Mouse (Mus musculus) spleen, adult 2 months (tissue): ENCODE measurements around the gene Rhpn2.

Experiments
- CTCF ChIP-seq: fragments of 200-500 bp; IDR thresholded peaks from 2 replicates; pipeline ENCODE4 v1.5.1; 2011; ENCODE audit warnings: mild to moderate bottlenecking, inconsistent platforms; ENCODE audit not compliant: insufficient read depth, insufficient read length, insufficient replicate concordance; ENCODE audit errors: extremely low read depth
- POLR2A ChIP-seq: fragments of 200-500 bp; IDR thresholded peaks from 2 replicates; pipeline ENCODE4 v1.6.1; 2011; ENCODE audit warnings: low read depth, low read length, inconsistent platforms

DNA sequence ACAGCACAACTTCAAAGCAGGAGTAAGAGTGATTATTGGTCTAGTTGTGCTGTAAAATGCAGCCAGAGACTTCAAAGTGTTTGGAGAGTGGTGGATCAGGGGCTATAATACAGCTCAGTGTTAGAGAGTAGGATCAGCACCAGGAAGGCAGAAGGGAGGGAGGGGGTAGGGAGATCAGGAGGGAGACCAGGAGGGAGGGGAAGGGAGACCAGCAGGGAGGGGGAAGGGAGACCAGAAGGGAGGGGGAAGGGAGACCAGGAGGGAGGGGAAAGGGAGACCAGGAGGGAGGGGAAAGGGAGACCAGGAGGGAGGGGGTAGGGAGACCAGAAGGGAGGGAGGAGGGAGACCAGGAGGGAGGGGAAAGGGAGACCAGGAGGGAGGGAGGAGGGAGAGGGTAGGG, 19.8 kb upstream of the Rhpn2 start:
- TF ChIP-seq CTCF (no peak), POLR2A (no peak)
